Mouse (Mus musculus) limb, embryonic 10.5 days (tissue): ENCODE measurements around the gene Lrrtm4. TPM values are rescaled to one million over a fixed set of nuclear protein-coding genes. Genes with fewer than 3 reads are reported as not detected.

ENCODE experiments used
- DNase-seq: peaks from one replicate; pipeline ENCODE4 v3.0.0-alpha.2; 2017; ENCODE audit warnings: low spot score
- H3K27ac ChIP-seq: fragments of 300-500 bp; sonication (generic); 2 replicates; pipeline ENCODE4 v1.5.1; 2016; ENCODE audit warnings: mild to moderate bottlenecking
- H3K27me3 ChIP-seq: fragments of 300-500 bp; sonication (generic); 2 replicates; pipeline ENCODE4 v1.6.1; 2016; ENCODE audit warnings: low read depth, mild to moderate bottlenecking; ENCODE audit not compliant: poor library complexity, severe bottlenecking
- H3K36me3 ChIP-seq: fragments of 300-500 bp; sonication (generic); 2 replicates; pipeline ENCODE4 v1.6.1; 2016; ENCODE audit warnings: mild to moderate bottlenecking, moderate library complexity
- H3K4me1 ChIP-seq: fragments of 300-500 bp; sonication (generic); 2 replicates; pipeline ENCODE4 v1.6.1; 2016
- H3K4me3 ChIP-seq: fragments of 300-500 bp; sonication (generic); 2 replicates; pipeline ENCODE4 v1.5.1; 2016; ENCODE audit warnings: mild to moderate bottlenecking, moderate library complexity
- H3K9me3 ChIP-seq: fragments of 300-500 bp; sonication (generic); replicated peaks from 2 replicates; pipeline ENCODE4 v1.6.1; 2016; ENCODE audit warnings: mild to moderate bottlenecking
- WGBS: fragments of 180-500 bp; shearing (Covaris S2); methylation state at CpG from one replicate; pipeline ENCODE4 v1.1.7; 2016; 5-methylcytosine and 5-hydroxymethylcytosine counted together
- polyA plus RNA-seq: library from polyadenylated mRNA; unstranded; fragments of >200 nt; fragmentation: Nextera tagmentation; extraction: Ambion mirVana; gene quantifications from 2 replicates; pipeline ENCODE4 v1.2.1, GENCODE M21; 2016

Lrrtm4 gene
- polyA plus RNA-seq, 1 experiment from 2014 or later: 1.9 TPM

DNA sequence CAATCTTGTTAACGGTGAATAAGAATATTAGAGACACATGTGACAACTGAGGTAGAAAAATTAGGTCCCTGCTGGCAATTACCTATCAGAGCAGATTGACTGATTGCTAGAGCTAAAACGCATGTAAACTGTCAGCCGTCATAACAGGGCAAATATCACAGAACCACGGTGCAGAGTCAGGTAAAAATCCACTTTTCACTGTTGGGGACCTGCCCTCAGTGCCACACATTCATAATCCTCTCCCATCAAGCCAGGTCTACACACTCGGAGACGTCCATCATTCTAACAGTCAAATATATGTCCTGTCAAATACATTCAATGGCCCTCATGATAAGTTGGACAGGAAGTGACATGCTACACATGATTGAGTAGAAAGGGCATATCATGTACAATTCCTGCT is 826.6 kb downstream of the Lrrtm4 start:
- no peak overlapping the region for H3K27ac ChIP-seq

GRCm38 (mm10) chr6:80856910-80857543 is 838.4 kb downstream of the Lrrtm4 start:
- no peak for DNase-seq
- no peaks in the 10 kb centered on the region for H3K4me1 ChIP-seq
- no peaks in the 10 kb centered on the region for H3K36me3 ChIP-seq
- WGBS: 88% methylated on average over 13 of the region's 13 CpGs
- H3K27ac ChIP-seq: no peak overlapping the region
- H3K27me3 ChIP-seq: no peaks in the 10 kb centered on the region
- H3K4me3 ChIP-seq: no peak overlapping the region
- H3K9me3 ChIP-seq: no peaks in the 10 kb centered on the region

More for the DNA sequence above, 826.6 kb downstream of the Lrrtm4 start:
- no peak for DNase-seq
- 88% methylated on average over 6 of the region's 6 CpGs for WGBS
- Histone ChIP-seq H3K4me1 (no peaks in the 10 kb centered on the region), H3K27me3 (no peaks in the 10 kb centered on the region), H3K36me3 (no peaks in the 10 kb centered on the region), H3K9me3 (no peaks in the 10 kb centered on the region), H3K4me3 (no peak overlapping the region)

Other genes with a start within 250 kb of the Lrrtm4 start
- gene Gm20594, start 201.0 kb upstream of the Lrrtm4 start, polyA plus RNA-seq: not detected in 2 replicates